Mouse (Mus musculus) liver, embryonic 14.5 days (tissue): ENCODE data around the gene Itga5. TPM values are rescaled to one million over a fixed set of nuclear protein-coding genes. Genes with fewer than 3 reads are reported as not detected.

Source experiments
- ATAC-seq: fragments of 200-750 bp; cut with Nextera tagmentation; 2 replicates; pipeline ENCODE4 v1.8.0; 2017; ENCODE audit warnings: moderate number of reproducible peaks, mild to moderate bottlenecking, moderate library complexity; ENCODE audit not compliant: insufficient read depth
- DNase-seq, 3 experiments: peaks; one replicate each; pipeline ENCODE4 v3.0.0-alpha.2; 2012 to 2013; ENCODE audit warnings: low read depth in 3 of 3, low spot score in 3 of 3
- H3K27ac ChIP-seq: fragments of 300-500 bp; sonication (generic); 2 replicates; pipeline ENCODE4 v1.5.1; 2014; ENCODE audit warnings: moderate library complexity, mild to moderate bottlenecking, control low read depth, inconsistent platforms
- H3K27me3 ChIP-seq: fragments of 300-500 bp; sonication (generic); 2 replicates; pipeline ENCODE4 v1.6.1; 2014; ENCODE audit warnings: mild to moderate bottlenecking, low read length, moderate library complexity; ENCODE audit not compliant: control insufficient read depth, insufficient read depth
- H3K36me3 ChIP-seq: fragments of 300-500 bp; sonication (generic); replicated peaks from 2 replicates; pipeline ENCODE4 v1.6.1; 2014; ENCODE audit warnings: low read depth; ENCODE audit not compliant: control insufficient read depth, insufficient read depth
- H3K4me1 ChIP-seq, 2 experiments: fragments of 200-500 bp in 1 of 2; fragments of 300-500 bp in 1 of 2; sonication (generic) in 1 of 2; replicated peaks; 2 replicates each; pipeline ENCODE4 v1.6.1; 2012 to 2014; ENCODE audit warnings: antibody characterized with exemption in 1 of 2, inconsistent platforms in 1 of 2, low read length in 1 of 2; ENCODE audit not compliant: control insufficient read depth in 2 of 2, insufficient read depth in 2 of 2
- H3K4me2 ChIP-seq: fragments of 300-500 bp; sonication (generic); 2 replicates; pipeline ENCODE4 v1.6.1; 2014; ENCODE audit warnings: low read depth, mild to moderate bottlenecking, control low read depth, moderate library complexity
- H3K4me3 ChIP-seq, 2 experiments: fragments of 200-500 bp in 1 of 2; fragments of 300-500 bp in 1 of 2; sonication (generic) in 1 of 2; 2 replicates each; pipeline ENCODE4 v1.5.1; 2012 to 2014; ENCODE audit warnings: low read depth in 2 of 2, low read length in 2 of 2, mild to moderate bottlenecking in 2 of 2, control low read depth in 1 of 2, inconsistent platforms in 1 of 2, moderate library complexity in 1 of 2; ENCODE audit not compliant: insufficient read depth in 1 of 2
- H3K9ac ChIP-seq: fragments of 300-500 bp; sonication (generic); replicated peaks from 2 replicates; pipeline ENCODE4 v1.6.1; 2014; ENCODE audit warnings: mild to moderate bottlenecking, control low read depth, moderate library complexity
- H3K9me3 ChIP-seq: fragments of 300-500 bp; sonication (generic); 2 replicates; pipeline ENCODE4 v1.6.1; 2016; ENCODE audit warnings: low read length, mixed read lengths; ENCODE audit not compliant: control insufficient read depth
- CTCF ChIP-seq: IDR thresholded peaks from 2 replicates; pipeline ENCODE4 v1.5.1; 2016; ENCODE audit warnings: antibody characterized with exemption, low read depth, control low read depth
- EP300 ChIP-seq: IDR thresholded peaks from 2 replicates; pipeline ENCODE4 v1.6.1; 2016; ENCODE audit warnings: antibody characterized with exemption, low read depth
- WGBS: fragments of 180-500 bp; shearing (Covaris S2); extraction: QIAGEN DNeasy Blood & Tissue Kit; methylation state at CpG from one replicate; pipeline ENCODE4 v1.1.7; 2014; ENCODE audit not compliant: insufficient replicate concordance; 5-methylcytosine and 5-hydroxymethylcytosine counted together
- polyA plus RNA-seq, 2 experiments: library from polyadenylated mRNA; depleted of rRNA in 1 of 2; stranded (reverse) in 1 of 2; unstranded in 1 of 2; fragments of >200 nt; fragmentation: Nextera tagmentation in 1 of 2; extraction: Ambion mirVana in 1 of 2; gene quantifications; 2 replicates each; pipeline versions ENCODE4 v1.2.1 to v1.2.3; 2012 to 2014

The Itga5 gene
- polyA plus RNA-seq, 2 experiments: 8.4 to 9.9 TPM

DNA sequence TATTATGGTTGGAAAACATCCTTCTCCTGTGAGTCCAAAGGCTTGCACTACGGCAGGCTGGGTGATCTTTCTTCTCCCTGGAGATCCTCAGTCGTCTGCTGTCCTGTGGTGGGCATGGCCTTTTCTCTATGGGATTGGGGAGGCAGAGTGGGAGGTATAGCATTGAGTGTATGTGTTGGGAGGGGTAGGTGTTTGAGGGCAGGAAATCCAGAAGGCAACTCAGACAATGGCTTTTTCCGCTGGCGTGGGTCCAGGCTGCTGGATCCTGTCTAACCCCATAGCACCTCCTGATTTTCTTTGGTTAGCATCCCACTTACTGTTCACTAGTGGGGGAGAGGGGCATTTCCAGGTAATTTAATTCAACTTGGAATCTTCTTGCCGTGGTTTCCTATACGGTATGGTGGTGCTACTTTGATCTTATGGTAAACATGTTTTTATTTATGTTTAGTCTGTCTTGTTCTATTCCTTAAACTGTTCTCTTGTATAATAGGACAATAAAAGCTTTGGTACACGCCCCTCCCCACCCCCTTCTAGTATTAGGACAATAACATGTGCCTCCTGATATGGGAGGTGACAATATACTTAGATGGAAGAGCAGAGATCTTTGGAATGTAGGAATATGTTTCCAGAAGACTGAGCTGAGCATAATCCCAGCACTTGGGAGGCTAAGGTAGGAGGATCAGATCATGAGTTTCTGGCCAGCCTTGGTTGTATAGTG lies 17.4 kb upstream of the Itga5 start:
- Histone ChIP-seq H3K4me3 (no peak overlapping the region), H3K9me3 (no peaks in the 10 kb centered on the region), H3K4me2 (no peak overlapping the region), H3K27me3 (no peaks in the 10 kb centered on the region), H3K9ac (no peak overlapping the region), H3K36me3 (no peaks in the 10 kb centered on the region), H3K4me1 (0 out of 4 replicates have a peak, but pooled peaks cover 0 to 2% of the 10 kb centered on the region in 2 experiments), H3K27ac (no peak overlapping the region)
- WGBS: 34% methylated on average over 7 of the region's 7 CpGs
- TF ChIP-seq CTCF: no peak
- no peak for TF ChIP-seq EP300
- no peak for DNase-seq
- no peak for ATAC-seq

DNA sequence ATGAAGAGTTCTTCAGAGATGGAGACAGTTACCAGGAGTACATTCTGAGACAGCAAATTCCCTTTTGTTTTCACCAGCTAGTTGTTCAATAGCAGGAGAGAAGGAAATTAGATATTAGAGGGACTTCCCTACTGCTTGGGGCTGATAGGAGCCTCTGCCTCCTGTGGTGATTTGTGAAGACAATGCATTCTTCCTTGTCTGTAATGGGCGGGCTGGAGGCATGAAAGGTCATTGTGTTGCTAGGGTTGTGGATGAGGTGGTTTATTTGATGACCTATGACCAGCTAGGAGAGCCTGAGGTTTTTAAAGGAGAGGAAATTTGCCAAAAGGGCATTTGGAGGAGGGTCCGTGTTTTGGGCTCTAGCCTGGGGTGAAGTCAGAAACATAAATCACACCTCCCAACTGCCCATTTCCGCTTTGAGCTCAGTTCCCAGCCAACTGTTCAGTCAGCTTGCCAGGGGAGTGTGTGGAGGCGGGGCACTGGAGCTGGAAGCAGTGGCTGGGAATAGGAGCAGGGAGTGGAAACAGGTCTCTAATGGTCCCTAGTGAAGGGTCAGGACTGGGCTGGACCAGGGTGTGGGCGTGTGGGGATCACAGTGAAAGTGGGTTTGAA lies 16.3 kb upstream of the Itga5 start:
- 0 out of 4 replicates have a peak, but pooled peaks cover 0 to 2% of the 10 kb centered on the region in 2 experiments for H3K4me1 ChIP-seq
- DNase-seq (no peak), ATAC-seq (peak; percentile 31; the same call in 1 of the 2 replicates)
- TF ChIP-seq EP300: no peak
- TF ChIP-seq CTCF: no peak
- WGBS: 17% methylated on average over 5 of the region's 5 CpGs
- H3K4me3 ChIP-seq: no peak overlapping the region
- no peaks in the 10 kb centered on the region for H3K27me3 ChIP-seq
- H3K36me3 ChIP-seq: no peaks in the 10 kb centered on the region
- no peaks in the 10 kb centered on the region for H3K9me3 ChIP-seq
- H3K27ac ChIP-seq: no peak overlapping the region
- no peak overlapping the region for H3K9ac ChIP-seq
- no peak overlapping the region for H3K4me2 ChIP-seq

DNA sequence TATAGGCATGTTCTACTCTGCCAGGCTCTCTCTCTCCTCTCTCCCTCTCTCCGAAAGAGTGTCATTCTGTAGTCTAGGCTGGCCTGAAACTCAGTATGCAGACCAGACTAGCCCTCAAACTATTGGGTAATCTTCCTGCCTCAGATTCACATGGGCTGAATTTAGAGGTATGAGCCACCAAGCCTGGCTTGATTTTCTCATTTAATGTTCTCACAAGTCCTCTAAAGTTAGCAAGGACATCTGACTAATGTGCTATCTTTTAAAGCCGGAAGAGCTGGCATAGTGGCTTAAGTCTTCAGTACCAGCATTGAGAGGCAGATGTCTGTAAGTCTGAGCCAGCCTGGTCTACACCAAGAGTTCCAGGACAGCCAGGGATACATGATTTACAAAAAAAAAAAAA lies 15.5 kb upstream of the Itga5 start:
- Histone ChIP-seq H3K36me3 (no peaks in the 10 kb centered on the region), H3K27me3 (no peaks in the 10 kb centered on the region), H3K4me1 (0 out of 4 replicates have a peak, but pooled peaks cover 0 to 2% of the 10 kb centered on the region in 2 experiments), H3K9ac (no peak overlapping the region), H3K27ac (no peak overlapping the region), H3K4me3 (no peak overlapping the region), H3K9me3 (no peaks in the 10 kb centered on the region), H3K4me2 (no peak overlapping the region)
- ATAC-seq (no peak), DNase-seq (no peak)
- TF ChIP-seq EP300 (no peak), CTCF (no peak)
- WGBS: 55% methylated on average over 2 of the region's 2 CpGs

DNA sequence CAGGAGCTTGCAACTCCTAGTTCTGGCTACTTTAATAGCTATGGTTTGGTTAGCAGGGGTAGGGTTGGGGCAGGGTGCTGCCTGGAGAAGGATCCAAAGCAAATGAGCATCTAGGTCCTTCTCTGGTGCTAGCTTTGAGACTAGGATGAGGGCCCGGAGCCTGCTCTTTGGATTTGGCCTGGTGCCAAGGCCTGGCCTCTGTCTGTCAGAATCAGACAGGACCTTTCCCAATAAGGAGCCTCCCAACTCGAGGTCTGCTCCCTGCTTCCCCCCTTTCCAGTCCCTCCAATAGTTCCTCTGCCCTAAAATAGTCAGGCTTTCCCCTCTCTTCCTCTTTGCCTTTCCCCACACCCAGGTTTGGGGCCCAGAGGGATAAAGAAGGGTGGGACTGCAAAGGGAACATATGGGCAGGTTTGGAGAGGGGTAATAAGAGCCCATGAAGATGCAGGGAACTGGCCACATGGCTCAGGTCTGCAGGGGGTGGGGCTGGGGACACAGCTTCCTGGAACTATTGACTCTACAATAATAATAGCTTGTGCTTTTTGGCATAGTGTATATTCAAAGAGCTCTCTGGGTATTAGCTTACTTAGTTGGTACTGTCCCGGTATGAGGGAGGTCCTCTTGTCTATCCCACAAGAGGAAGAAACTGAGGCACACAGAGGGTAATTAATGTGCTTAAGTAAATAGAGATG lies 12.2 kb upstream of the Itga5 start:
- TF ChIP-seq CTCF (no peak), EP300 (no peak)
- no peak overlapping the region for H3K4me2 ChIP-seq
- H3K4me1 ChIP-seq: 0 out of 4 replicates have a peak, but pooled peaks cover 0 to 2% of the 10 kb centered on the region in 2 experiments
- H3K9ac ChIP-seq: no peak overlapping the region
- H3K27ac ChIP-seq: no peak overlapping the region
- H3K27me3 ChIP-seq: no peaks in the 10 kb centered on the region
- 31% methylated on average over 3 of the region's 3 CpGs for WGBS
- ATAC-seq (no peak), DNase-seq (no peak)
- H3K36me3 ChIP-seq: no peaks in the 10 kb centered on the region
- H3K4me3 ChIP-seq: no peak overlapping the region
- H3K9me3 ChIP-seq: no peaks in the 10 kb centered on the region
